Mouse (Mus musculus) activated CD4-positive, CD25-positive, alpha-beta regulatory T cell, adult 9 weeks (primary cell): Measurements from ENCODE around the gene Plxdc1. TPM values are rescaled to one million over a fixed set of nuclear protein-coding genes. Genes with fewer than 3 reads are reported as not detected.

Experiments
- polyA plus RNA-seq: library from polyadenylated mRNA; unstranded; fragments of 100-300 nt; shearing (Covaris generic); gene quantifications from one replicate; pipeline ENCODE4 v1.2.1, GENCODE M21; 2017

Gene Plxdc1
- 2.5 TPM for polyA plus RNA-seq

DNA sequence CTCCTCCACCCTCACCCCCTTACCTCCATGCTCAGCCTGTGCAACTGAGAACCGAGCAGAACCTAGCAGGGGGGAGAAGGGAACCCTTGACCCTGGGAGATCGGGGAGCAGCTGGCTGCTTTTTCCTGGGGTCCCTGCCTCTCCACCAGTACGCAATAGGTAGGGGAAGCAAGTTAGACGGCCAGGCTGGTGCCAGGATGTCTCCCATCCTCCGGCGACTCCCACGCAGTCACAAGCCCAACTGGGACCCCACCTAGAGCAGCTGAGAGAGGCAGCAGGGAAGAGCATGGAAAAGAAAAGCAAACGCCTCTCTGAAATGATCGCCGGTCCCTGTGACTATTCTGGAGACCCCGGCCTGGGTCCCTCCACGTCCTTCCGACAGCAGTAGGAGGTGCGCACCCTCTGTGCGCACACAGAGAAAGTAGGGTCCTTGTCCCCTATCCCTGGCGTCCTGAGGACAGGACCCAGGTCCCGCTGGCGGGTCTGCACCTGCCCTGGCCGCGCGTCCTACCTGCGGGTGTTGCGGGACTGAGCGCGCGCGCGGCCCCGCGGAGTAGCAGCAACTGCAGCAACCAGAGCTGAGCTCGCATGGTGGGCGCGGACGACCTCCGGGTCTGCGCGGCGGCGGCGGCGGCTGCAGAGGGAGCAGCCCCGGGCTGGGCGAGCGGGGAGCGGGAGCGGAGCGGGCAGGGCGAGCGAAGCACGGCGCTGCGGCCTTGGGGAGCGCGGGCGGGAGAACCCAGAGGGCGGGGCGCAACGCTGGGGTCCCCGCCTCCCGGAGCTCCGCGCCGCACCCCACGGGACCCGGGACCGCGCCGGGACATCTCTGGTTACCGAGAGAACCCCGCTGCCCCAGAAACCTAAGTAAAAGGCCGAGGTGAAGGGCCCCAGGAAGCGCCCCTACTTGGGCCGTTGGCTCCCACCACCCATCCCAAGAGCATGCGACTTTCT, at the start of gene Plxdc1:
Gene Plxdc1, minus strand, starts transcription at position 718 of the 951 bp plus-strand sequence.

GRCm38 (mm10) chr11:98026570-98027296, 40.5 kb upstream of the Plxdc1 start, which contains the start of gene Rpl19:
TSS of gene Rpl19 (plus strand) at chr11:98026710.

DNA sequence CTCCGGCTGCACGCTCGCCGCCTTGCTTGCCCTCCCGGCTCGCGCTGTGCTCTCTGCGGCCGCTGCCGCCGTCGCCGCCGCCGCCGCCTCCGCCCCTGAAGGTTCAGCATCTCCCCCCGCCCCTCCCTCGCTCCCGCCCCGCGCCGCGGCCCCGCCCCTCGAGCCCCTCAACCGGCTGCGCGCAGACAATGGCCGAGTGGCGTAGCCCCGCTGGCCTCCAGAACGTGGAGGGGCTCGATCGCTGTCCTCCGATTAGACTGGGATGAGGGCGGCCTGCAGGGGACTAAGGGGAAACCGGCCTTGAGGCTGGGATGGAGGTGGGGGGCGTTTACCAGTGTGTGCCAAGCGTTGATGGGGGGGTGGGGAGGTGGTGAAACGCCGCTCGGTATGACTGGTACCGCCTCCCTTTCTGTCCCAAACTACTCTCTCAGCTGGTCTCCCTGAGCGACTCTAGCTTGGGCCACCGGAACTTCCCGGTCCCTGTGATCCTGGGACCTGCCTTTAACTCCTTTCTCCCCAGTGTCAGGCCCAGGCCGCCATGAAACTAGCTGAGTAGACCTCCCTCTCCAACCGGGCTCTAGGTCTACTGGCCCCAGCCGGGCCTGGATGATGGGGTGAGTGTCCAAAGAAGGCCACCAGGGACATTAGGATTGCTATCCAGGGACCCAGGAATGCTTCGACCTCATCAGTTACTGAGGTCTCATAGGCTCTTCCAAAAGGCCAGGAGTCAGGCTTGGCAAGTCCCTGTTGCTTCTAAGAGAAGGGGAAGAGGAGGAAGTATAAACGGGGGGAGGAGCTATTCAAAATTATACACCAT, 36.5 kb upstream of the Plxdc1 start, which contains the start of gene Cacnb1:
Gene Cacnb1, minus strand, starts transcription at position 480 of the 817 bp plus-strand sequence.

DNA sequence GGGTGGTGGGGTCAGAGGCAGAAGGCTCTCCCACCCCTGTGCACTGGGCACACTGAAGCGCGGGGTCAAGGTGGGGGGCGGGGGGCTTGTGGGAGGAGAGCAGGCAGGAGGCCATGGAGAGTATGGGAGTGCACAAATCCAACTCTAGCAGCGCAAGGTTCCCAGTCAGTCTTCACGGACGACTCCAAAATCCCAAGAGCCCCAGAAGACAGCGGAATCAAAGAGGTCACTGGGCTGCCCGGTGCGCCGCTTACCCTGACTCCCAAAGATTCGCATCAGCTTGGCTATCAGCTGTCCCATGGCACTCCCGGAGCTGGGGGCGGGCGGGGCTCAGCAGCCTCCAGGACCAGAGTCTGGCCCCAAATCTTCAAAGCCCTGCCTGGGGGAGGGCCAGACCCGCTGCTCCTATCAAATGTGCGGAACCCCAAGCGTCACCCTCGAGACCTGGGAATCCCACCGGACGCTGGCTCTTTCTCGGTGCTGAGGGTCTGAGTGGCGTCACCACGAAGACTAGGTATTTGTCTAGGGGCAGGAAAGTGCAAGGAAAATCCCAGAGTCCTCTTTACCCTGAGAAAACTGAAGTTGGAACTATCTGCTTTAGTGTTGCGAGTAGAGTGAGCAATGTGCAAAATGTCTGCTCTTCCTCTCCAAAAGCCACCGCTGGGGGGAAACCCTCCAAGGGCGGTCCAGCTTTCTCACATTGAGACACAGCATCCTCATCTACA, 9.5 kb upstream of the Plxdc1 start, which contains the start of gene Arl5c:
Gene Arl5c, minus strand, starts transcription at position 618 of the 725 bp plus-strand sequence.

GRCm38 (mm10) chr11:97883918-97884600, 102.2 kb downstream of the Plxdc1 start, which contains the start of gene Fbxo47:
TSS of gene Fbxo47 (minus strand) at chr11:97884154.

Other genes with a start within 250 kb of the Plxdc1 start
- 2.5 TPM for gene Pip4k2b, start 241.7 kb downstream of the Plxdc1 start, polyA plus RNA-seq
- gene Cwc25, start 219.9 kb downstream of the Plxdc1 start, polyA plus RNA-seq, result 31.1 TPM
- gene 1700001P01Rik, start 210.5 kb downstream of the Plxdc1 start, polyA plus RNA-seq, result 0.46 TPM
- 629 TPM for gene Rpl23, start 204.0 kb downstream of the Plxdc1 start, polyA plus RNA-seq
- gene Lasp1, start 187.4 kb downstream of the Plxdc1 start, polyA plus RNA-seq, result 256 TPM
- gene B230217C12Rik, start 145.7 kb downstream of the Plxdc1 start, polyA plus RNA-seq, result 1.6 TPM
- gene Fbxo47, start 102.3 kb downstream of the Plxdc1 start, polyA plus RNA-seq, result 0.53 TPM
- gene Arl5c, start 9.7 kb upstream of the Plxdc1 start, polyA plus RNA-seq, result 120 TPM
- 8.4 TPM for gene Cacnb1, start 36.6 kb upstream of the Plxdc1 start, polyA plus RNA-seq
- 1,794 TPM for gene Rpl19, start 40.3 kb upstream of the Plxdc1 start, polyA plus RNA-seq
- gene Stac2, start 67.0 kb upstream of the Plxdc1 start, polyA plus RNA-seq, result not detected
- 10.7 TPM for gene Fbxl20, start 164.0 kb upstream of the Plxdc1 start, polyA plus RNA-seq
- gene Med1, start 206.8 kb upstream of the Plxdc1 start, polyA plus RNA-seq, result 51.0 TPM
- 18.3 TPM for gene Cdk12, start 216.6 kb upstream of the Plxdc1 start, polyA plus RNA-seq